Mouse (Mus musculus) brain, embryonic 14.5 days (tissue): Measurements from ENCODE around the gene Pigu.

ENCODE experiments used
- CTCF ChIP-seq: fragments of 200-500 bp; IDR thresholded peaks from 2 replicates; pipeline ENCODE4 v1.5.1; 2012; ENCODE audit warnings: inconsistent platforms, mild to moderate bottlenecking, moderate library complexity, borderline replicate concordance; ENCODE audit not compliant: insufficient read depth, insufficient read length; ENCODE audit errors: extremely low read depth
- POLR2A ChIP-seq: fragments of 200-500 bp; IDR thresholded peaks from 2 replicates; pipeline ENCODE4 v1.6.1; 2012; ENCODE audit warnings: mild to moderate bottlenecking, inconsistent platforms, borderline replicate concordance; ENCODE audit not compliant: poor library complexity, insufficient read depth, insufficient read length, severe bottlenecking; ENCODE audit errors: extremely low read depth

- TF ChIP-seq CTCF (no peak), POLR2A (no peak)
These were observed 120.0 kb downstream of the Pigu start for GRCm38 (mm10) chr2:155237276-155237675.
